Mouse (Mus musculus) kidney, postnatal 4 days (tissue): ENCODE results near the gene Cars.
A peak's percentile ranks its signal among the peaks of the same experiment; 100 is the strongest.
"Not testable (repeated sequence)": the region's sequence is repeated elsewhere in the genome, so short reads cannot be mapped to it uniquely, and the experiment has no call there.

ENCODE experiments used
- DNase-seq, 2 experiments: peaks; one replicate each; pipeline ENCODE4 v3.0.0; 2021; ENCODE audit warnings: mixed read lengths in 2 of 2

Gene Cars

GRCm38 (mm10) chr7:143599428-143600230 is at the start of gene Cars:
Gene Cars (minus strand): TSS chr7:143600090.
- DNase-seq: peak; percentile 97

- DNase-seq: peak; percentile 88 to 93
These were observed 49.3 kb upstream of the Cars start, which contains the start of gene Tnfrsf22 for GRCm38 (mm10) chr7:143649034-143649768. Gene Tnfrsf22 (minus strand): TSS chr7:143649661.

GRCm38 (mm10) chr7:143643949-143644348 is 44.1 kb upstream of the Cars start:
- not testable (repeated sequence) for DNase-seq

GRCm38 (mm10) chr7:143636674-143637073 is 36.8 kb upstream of the Cars start:
- no peak for DNase-seq

- no peak for DNase-seq
These were observed 31.6 kb upstream of the Cars start for GRCm38 (mm10) chr7:143631503-143631902.

- DNase-seq: no peak
These were observed 29.6 kb upstream of the Cars start for GRCm38 (mm10) chr7:143629501-143629900.

- DNase-seq: no peak
These were observed 28.6 kb upstream of the Cars start, which contains the start of gene Tnfrsf26 for GRCm38 (mm10) chr7:143628540-143628939. Gene Tnfrsf26 (minus strand): TSS chr7:143628722.

- DNase-seq: no peak
These were observed 27.8 kb upstream of the Cars start for GRCm38 (mm10) chr7:143627555-143628286.

- no peak for DNase-seq
These were observed 26.3 kb upstream of the Cars start for GRCm38 (mm10) chr7:143626178-143626577.

GRCm38 (mm10) chr7:143625151-143625550 is 25.3 kb upstream of the Cars start:
- no peak for DNase-seq

- no peak for DNase-seq
These were observed 24.7 kb upstream of the Cars start for GRCm38 (mm10) chr7:143624561-143624960.

- DNase-seq: no peak
These were observed 21.1 kb upstream of the Cars start for GRCm38 (mm10) chr7:143620951-143621350.

GRCm38 (mm10) chr7:143614404-143615135 is 14.7 kb upstream of the Cars start:
- peak; percentile 24 to 49 for DNase-seq

GRCm38 (mm10) chr7:143612215-143612614 is 12.3 kb upstream of the Cars start:
- peak; percentile 14 to 35 for DNase-seq

- no peak for DNase-seq
These were observed 5.4 kb upstream of the Cars start for GRCm38 (mm10) chr7:143605321-143605720.

- DNase-seq: no peak
These were observed 5.0 kb upstream of the Cars start for GRCm38 (mm10) chr7:143604889-143605288.

GRCm38 (mm10) chr7:143601705-143602104 is 1.8 kb upstream of the Cars start:
- DNase-seq: peak in 1 of 2 experiments; percentile 7

GRCm38 (mm10) chr7:143600231-143600740 is 396 bp upstream of the Cars start:
- no peak for DNase-seq

GRCm38 (mm10) chr7:143594865-143595264 is 5.0 kb downstream of the Cars start:
- DNase-seq: peak; percentile 43 to 61

- DNase-seq: no peak
These were observed 7.6 kb downstream of the Cars start for GRCm38 (mm10) chr7:143592255-143592654.

GRCm38 (mm10) chr7:143588006-143588405 is 11.9 kb downstream of the Cars start:
- no peak for DNase-seq

- DNase-seq: no peak
These were observed 12.3 kb downstream of the Cars start for GRCm38 (mm10) chr7:143587586-143587985.
